12 mouse cellular contexts compared by ENCODE assay signal in genomic region chr11:11966220-11966619, GRCm38 (mm10).
DNase-seq lines count a peak whose midpoint lies in the region; ATAC-seq lines count a peak whose summit lies in the region.
"Had no signal": no experiment of that assay in that cellular context is flagged by ENCODE, and none has a peak within 500 bp of the region (broad histone marks: within the 10 kb centered on the region; RNA-seq: fewer than 3 reads in every experiment).

No protein-coding gene starts in this region.

- H3K27me3 ChIP-seq in heart, embryonic 12.5 days (replicated peaks), result no peaks in the 10 kb centered on the region
- no peaks in the 10 kb centered on the region for H3K27me3 ChIP-seq in neural tube, embryonic 13.5 days

- no peak for DNase-seq in heart, postnatal 4 days
- DNase-seq in neural tube, embryonic 10.5 days (ENCODE audit: extremely low spot score, low spot score), result no peak
- DNase-seq in liver, result peak; percentile 66
- no peak for DNase-seq in MN1 (ENCODE audit: low spot score)
- DNase-seq in embryo, embryonic 11 days, result no peak
- no peak for DNase-seq in thymus, postnatal 36 days
- DNase-seq: left cerebral cortex, postnatal 4 days had no signal

- peak overlapping the region; percentile 60 for H3K9ac ChIP-seq in heart, embryonic 12.5 days
- H3K9ac ChIP-seq in neural tube, embryonic 13.5 days, result no peak overlapping the region

- no peaks in the 10 kb centered on the region for H3K9me3 ChIP-seq in heart, embryonic 12.5 days (replicated peaks)
- 0 out of 2 replicates have a peak, but pooled peaks cover under 1% of the 10 kb centered on the region for H3K9me3 ChIP-seq in neural tube, embryonic 13.5 days

- H3K36me3 ChIP-seq in heart, embryonic 12.5 days, result peaks cover 46% of the 10 kb centered on the region
- H3K36me3 ChIP-seq in neural tube, embryonic 13.5 days, result peaks cover 9% of the 10 kb centered on the region

- no peak for ATAC-seq in heart, embryonic 12.5 days (ENCODE audit: insufficient number of reproducible peaks, low FRiP score)
- no peak for ATAC-seq in neural tube, embryonic 13.5 days (ENCODE audit: low read depth)
- ATAC-seq: activated CD4-positive, CD25-positive, alpha-beta regulatory T cell, adult 4 months; CD4-positive, CD25-positive, alpha-beta regulatory T cell, adult 4 months had no signal

- no peak overlapping the region for H3K4me2 ChIP-seq in heart, embryonic 12.5 days
- H3K4me2 ChIP-seq in neural tube, embryonic 13.5 days, result no peak overlapping the region

- no peak overlapping the region for H3K4me3 ChIP-seq in heart, embryonic 12.5 days
- H3K4me3 ChIP-seq in neural tube, embryonic 13.5 days, result no peak overlapping the region
- H3K4me3 ChIP-seq: layer of hippocampus, adult 2 months had no signal

- H3K4me1 ChIP-seq in heart, embryonic 12.5 days (replicated peaks), result peaks cover 79% of the 10 kb centered on the region
- peaks cover 20% of the 10 kb centered on the region for H3K4me1 ChIP-seq in neural tube, embryonic 13.5 days (replicated peaks)

- 54% methylated on average over 3 of the region's 3 CpGs for WGBS in heart, embryonic 12.5 days
- WGBS in neural tube, embryonic 13.5 days, result 87% methylated on average over 3 of the region's 3 CpGs

- H3K27ac ChIP-seq in heart, embryonic 12.5 days (ENCODE audit: poor library complexity, severe bottlenecking), result peak overlapping the region; percentile 90
- peak overlapping the region; percentile 1; the same call in 1 of the 2 replicates for H3K27ac ChIP-seq in neural tube, embryonic 13.5 days (replicated peaks)
